Mouse (Mus musculus) olfactory bulb, adult 2 months (tissue): ENCODE measurements around the gene Fam69b.

Source experiments
- CTCF ChIP-seq: fragments of 200-500 bp; IDR thresholded peaks from 2 replicates; pipeline ENCODE4 v1.5.1; 2012; ENCODE audit warnings: low read depth, mild to moderate bottlenecking, low read length, moderate library complexity; ENCODE audit not compliant: insufficient read depth
- POLR2A ChIP-seq: fragments of 200-500 bp; IDR thresholded peaks from 2 replicates; pipeline ENCODE4 v1.6.1; 2012; ENCODE audit warnings: mild to moderate bottlenecking, low read depth, low read length, moderate library complexity; ENCODE audit not compliant: insufficient read depth

DNA sequence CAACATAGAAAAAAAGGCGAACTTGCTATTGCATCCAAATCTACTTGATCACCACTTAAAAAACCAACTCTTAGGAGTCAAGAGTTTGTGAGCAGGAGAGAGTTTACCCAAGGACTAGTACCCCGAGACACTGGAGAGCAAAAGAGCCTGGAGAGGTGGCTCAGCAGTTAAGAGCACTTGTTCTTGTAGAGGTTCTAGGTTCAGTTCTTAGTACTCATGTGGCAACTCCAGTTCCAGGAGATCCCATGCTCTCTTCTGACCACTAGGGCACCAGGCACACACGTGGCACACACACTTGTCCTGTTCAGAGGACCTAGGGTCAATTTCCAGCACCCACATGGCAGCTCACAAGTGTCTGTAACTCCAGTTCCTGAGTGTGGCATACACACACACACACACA is 2.2 kb upstream of the Fam69b start:
- no peak for TF ChIP-seq CTCF
- no peak for TF ChIP-seq POLR2A
